Mouse (Mus musculus): ENCODE data around the gene Catsper2.
A peak's percentile ranks its signal among the peaks of the same experiment; 100 is the strongest.

The Catsper2 gene

DNA sequence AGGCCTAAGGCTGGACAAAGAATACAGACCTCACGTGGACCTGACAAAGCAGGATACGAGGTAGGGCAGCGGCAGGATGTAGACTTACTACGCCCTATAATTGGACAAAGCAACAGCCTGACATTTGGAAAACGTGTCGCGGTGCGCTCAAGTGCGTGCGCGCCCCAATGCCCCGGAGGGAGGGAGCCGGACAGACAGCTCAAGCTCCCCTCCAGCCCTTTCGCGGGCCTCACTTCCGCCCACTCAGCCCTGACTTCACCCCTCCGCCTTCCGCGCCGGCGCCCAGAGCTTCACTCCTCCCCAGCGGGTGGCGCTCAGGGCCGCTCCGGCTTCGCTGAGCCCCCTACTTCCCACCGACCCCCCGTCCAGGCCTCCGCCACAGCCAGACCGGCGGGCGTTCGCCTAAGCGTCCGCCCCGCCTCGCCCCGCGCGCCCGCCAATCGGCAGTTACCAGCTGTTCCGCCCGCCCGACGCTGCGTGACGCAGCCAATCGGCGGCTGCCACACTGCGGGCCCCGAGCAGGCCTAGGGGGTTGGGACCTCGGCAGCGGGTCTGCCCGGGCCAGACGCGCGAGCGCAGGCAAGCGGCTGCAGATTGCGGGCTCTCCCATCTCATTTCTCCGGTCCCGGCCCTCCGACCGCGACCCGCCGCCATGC, at the start of gene Catsper2, which contains the start of gene Pdia3:
Gene Catsper2 (minus strand): TSS at position 406 of the 656 bp plus-strand sequence.
Gene Pdia3 (plus strand): TSS at position 389 of the 656 bp plus-strand sequence.
- DNase-seq (ENCODE audit: extremely low spot score): peak; percentile 98

DNA sequence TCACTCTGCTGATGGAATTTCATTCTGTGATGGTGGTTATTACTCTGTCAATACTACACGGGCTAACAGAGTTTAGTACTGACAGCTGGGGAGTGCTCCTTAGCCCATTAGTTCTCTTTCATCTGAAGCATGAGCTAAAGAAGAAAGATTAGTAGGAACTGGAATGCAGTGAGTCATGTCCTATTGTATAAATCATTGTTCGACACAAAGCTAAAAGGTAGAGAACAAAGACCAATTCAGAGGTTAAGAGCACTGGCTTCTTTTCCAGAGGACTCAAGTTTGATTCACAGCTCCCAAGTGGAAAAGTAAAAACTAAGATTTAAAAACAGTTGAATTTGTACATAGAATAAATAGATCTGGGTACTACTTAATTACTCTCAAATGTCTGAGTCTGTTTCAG, 46.5 kb upstream of the Catsper2 start:
- DNase-seq (ENCODE audit: extremely low spot score): no peak

DNA sequence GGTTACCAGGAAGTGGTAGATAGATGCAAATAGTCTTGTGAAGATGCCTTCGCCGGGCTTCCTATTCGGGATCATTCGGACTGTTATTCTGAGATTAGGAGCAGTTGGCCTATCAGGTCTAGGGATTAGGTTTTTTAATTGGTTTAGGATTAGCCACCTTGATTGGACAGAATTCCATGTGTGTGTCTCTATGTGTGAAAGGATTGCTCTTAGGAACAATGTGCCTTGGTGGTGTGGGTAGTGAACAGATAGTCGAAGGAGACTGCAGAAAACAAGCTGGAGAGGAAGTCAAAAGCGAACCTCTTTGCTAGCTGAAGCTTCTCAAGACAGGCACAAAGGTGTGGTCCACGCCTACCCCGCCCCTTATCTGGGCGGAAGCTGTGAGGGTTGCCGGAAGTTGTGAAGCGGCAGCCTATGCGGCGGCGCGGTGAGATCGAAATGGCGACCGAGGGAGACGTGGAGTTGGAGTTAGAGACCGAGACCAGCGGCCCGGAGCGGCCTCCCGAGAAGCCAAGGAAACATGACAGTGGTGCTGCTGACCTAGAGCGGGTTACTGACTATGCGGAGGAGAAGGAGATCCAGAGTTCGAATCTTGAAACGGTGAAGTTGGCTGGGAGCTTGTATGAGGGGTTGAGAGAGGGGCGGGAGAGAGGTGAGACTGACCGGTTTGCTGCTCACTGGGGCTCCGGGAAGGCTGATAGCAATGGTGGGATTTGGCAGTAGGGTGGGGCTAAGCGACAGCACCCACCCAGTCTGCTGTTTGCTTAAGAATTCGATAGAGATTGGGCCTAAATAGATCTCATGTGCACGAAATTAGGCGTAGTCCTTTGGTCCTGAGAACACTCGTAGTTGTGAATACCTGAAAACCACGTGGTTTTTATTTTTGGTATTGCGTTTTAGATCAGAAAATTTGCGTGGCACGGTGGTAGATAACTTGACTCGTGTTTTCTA, 43.4 kb upstream of the Catsper2 start, which contains the start of gene Serinc4:
Gene Serinc4 (minus strand): TSS at position 90 of the 951 bp plus-strand sequence.
- peak; percentile 87 for DNase-seq (ENCODE audit: extremely low spot score)

DNA sequence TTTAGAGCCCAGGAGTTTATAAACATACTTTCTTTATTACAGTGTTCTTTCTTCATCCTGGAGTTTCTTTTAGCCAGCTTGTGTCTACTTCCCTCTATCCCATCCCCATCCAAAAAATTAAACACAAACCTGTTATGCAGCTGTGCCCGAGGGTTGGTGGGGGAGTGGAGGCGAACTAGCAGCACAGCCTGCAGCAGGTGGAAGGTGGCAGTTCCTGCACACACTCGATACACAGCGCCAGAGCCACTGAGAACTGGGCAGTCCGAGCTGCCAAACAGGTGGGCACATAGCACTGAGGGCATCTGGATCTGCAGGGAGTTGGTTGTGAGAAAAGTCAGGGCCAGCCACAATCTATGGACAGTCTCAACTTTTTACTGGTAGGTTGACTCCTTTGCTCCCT, 41.9 kb upstream of the Catsper2 start:
- no peak for DNase-seq (ENCODE audit: extremely low spot score)

DNA sequence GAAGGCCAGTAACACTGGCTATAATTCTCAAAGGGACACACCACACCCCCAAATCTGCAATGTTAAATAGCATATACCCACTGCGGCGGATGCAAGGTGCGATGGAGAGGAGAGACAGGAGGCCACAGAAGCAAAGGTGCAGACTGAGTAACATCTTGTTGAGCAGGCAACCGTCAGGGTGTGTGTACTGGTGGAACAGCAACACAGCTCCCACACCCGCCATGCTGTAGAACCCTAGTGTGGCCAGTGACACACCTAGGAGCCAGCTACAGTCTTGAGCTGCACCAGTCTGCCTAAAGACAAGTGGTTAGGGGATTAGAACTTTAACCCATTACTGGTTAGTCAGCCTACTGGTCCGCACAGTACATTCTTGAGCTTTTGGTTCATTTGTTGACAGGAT, 40.3 kb upstream of the Catsper2 start:
- no peak for DNase-seq (ENCODE audit: extremely low spot score)

DNA sequence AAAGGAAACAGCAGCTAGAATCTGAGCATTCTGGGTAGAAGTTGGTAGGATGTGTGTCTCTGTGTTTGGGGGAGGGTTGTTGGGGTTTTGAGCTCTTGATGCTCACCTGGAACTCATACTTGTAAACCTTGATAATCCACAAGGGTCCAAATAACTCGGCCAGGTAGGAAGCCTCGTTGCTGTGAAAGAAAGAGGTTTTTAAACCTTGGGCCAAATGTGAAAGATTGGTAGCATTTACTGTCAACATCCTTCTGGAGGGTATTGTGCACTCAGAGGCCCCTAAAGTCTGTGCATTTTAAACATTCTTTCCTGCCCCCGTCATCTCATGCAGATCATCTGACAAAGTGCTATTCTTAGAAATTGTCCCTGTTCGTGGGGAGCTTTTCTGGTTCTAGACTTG, 39.4 kb upstream of the Catsper2 start, which contains the start of gene Hypk:
Gene Hypk (plus strand): TSS at position 301 of the 400 bp plus-strand sequence.
- no peak for DNase-seq (ENCODE audit: extremely low spot score)

DNA sequence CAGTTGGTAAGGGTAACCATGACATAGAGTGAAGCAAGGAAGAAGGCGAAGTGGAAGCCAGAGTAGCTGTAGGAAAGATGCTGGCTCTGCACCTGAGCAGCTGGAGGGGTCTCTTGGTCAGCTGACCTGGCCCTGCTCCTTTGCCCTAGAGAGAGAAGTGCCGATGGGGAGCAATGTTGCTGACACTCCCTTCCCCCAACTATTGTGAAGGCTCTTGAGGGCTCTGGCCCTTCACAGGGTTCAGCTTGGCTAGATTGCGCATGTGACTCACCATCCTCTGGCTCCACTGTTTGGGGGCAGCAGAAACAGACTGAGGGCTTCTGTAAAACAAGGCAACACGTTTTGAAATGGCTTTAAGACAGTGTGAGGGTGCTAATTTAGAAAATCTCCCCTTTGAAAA, 38.8 kb upstream of the Catsper2 start:
- no peak for DNase-seq (ENCODE audit: extremely low spot score)

DNA sequence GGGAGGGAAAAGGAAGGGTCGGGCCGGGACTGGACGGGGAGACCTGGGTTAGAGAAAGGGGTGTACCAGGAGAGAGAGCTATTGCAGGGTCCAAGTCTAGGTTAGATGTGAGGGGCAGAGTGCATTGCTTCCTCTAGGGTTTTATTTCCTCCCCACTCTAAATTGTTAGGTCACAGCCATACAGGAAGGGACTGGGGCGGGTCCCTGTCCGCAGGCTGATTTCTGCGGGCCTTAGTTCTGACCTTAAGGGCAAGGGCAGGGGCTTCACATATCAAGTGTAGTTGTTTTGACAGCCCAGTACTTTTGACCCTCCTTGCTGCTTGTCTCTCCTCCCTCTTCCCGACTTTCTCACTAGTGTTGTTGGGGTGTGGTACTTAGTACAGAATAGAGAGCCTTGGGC, 36.5 kb upstream of the Catsper2 start:
- DNase-seq (ENCODE audit: extremely low spot score): peak; percentile 42

DNA sequence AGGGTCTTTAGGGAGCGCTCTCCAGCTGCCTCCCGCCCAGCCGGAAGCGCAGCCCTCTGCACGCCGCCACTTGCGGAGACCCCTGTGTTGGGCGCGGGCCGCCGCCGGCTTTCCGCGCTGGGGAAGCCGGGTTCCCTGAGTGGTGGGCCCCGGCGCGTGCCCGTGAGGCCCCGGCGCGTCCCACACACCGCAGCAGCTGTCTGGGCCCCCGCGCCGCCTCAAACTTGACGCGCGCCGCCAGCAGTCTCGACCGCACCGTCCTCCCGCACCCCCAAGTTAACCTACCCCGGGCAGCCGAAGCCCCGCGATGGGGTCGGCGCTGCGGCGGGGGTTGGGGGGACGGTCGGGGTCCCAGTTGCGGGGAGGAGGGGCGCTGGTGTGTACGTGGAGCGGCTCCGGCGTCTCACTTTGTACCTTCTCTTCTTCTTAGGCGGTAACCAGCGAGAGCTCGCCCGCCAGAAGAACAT, 36.0 kb upstream of the Catsper2 start:
- DNase-seq (ENCODE audit: extremely low spot score): no peak

DNA sequence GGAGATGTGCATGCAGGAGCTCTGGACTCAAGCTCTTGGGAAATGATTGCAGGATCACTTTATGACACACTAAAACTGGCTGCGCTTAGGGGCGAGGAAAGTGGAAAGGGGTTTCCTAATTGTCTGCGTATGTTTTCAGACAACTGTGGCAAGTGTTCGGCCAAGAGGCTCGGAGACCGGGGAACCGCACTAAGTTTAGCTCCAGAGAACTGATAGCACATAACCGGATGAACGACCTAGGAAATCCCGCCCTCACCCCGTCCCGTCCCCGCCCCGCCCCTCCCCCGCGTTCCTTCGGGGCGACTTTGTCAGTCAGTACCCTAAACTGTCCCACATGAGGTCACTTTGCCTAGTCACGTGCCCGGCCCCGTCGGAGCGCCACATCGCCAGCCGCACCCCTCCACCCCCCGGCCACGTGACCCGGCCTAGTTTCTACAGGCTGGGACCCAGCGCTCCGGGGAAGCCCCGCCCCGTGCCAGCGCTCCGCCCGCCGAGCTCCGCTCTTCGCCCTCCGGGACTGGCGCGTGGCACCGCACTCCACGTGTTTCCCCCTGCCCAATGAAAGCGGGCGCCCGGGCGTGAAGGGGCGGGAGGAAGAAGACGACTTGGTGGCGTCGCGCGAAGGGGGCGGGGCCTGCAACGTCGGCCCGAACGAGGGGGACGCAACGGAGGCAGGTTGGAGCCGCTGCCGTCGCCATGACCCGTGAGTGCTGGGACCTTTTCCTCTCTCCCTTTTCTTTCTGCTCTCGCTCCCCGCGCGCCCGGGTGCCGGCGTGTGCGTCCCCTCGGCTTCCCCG, 35.3 kb upstream of the Catsper2 start, which contains the start of gene Serf2:
Gene Serf2 (plus strand): TSS at position 457 of the 797 bp plus-strand sequence.
- DNase-seq (ENCODE audit: extremely low spot score): peak; percentile 100

DNA sequence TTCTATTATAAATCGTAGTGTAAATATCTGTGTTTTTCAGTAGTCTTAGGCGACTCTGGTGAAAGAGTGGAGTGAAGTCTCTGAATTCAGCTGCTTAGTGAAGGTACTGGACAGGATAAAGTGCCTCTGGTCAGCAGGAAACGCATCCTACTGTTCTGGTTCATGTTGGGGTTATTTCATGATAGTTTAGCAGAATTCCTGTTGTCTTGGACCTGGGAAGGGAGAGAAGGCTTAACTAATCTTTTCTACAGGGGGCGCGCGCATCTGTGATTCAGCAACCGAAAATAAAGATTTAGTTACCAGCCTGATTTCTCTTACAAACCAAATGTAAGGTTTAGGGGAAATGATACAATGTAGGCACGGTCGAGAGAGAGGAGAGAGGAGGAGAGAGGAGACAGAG, 34.5 kb upstream of the Catsper2 start:
- peak; percentile 45 for DNase-seq (ENCODE audit: extremely low spot score)

DNA sequence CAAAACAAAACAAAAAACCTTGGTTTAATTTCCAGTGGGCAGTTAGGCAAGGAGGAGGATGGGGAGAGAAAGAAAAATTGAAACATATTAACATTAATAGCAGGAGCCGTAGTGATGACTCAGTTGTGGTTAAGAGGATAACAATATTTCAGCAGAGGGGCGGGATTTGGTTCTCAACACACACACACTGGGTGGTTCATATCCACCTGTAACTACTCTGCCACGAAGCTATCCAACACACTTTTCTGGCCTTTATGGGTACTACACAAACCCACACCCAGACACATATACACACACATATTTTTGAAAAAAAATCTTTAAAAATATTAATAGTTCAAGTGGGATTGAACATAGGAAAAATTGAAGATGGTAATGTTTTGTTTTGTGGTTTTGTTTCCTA, 33.4 kb upstream of the Catsper2 start:
- no peak for DNase-seq (ENCODE audit: extremely low spot score)

DNA sequence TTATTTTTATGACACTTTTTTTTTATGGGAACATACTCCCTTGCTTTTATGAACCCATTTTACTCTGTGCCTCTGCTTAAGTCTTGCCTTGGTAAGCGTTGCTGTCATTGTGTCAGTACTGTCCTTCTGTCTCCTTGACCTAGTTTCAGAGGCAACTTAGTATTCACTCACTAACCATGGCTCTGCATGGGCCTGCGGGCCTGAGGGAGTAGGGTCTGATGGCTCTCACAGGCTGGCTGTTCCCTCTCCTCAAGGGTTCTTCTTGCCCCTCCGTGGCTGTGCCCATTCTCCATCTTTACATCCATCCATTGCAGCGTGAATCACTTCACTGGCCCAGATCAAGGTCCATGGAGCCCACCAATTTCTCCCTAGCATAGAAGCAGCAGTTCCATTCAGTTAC, 32.9 kb upstream of the Catsper2 start:
- DNase-seq (ENCODE audit: extremely low spot score): no peak

DNA sequence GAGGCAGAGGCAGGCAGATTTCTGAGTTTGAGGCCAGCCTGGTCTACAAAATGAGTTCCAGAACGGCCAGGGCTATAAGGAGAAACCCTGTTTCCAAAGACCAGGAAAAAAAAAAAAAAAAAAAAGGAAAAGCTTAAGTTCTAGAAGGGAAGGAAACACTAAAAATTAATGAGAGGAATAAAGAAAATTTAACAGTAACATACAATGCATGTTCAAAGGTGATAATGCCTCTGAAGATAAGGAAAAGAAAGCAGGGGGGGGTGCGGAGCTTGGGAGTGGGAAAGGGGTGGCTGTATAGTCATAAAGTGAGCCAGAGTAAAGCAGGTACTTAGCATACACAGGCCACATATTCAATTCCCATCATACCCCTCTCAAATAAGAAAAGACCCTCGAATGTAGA, 31.5 kb upstream of the Catsper2 start:
- DNase-seq (ENCODE audit: extremely low spot score): no peak

DNA sequence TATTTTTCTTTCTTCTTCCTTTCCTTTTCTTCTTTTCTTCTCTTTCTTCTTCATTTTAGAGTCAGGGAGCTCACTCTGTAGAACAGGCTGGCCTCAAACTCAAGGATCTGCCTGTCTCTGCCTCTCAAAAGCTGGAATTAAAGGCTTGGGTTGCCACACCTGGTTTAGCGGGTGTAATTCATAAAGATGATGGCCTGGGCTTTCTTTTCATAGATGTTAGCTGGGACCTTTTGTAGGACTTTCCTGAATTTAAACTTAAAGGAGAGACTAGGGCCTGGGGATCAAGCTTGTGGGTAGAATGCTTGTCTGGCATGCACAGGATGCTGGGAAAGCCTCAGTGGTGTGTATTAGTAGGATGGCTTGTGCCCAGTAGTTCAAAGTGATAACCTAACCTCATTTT, 30.6 kb upstream of the Catsper2 start, which contains the start of gene Ell3:
Gene Ell3 (minus strand): TSS at position 101 of the 400 bp plus-strand sequence.
- DNase-seq (ENCODE audit: extremely low spot score): no peak

DNA sequence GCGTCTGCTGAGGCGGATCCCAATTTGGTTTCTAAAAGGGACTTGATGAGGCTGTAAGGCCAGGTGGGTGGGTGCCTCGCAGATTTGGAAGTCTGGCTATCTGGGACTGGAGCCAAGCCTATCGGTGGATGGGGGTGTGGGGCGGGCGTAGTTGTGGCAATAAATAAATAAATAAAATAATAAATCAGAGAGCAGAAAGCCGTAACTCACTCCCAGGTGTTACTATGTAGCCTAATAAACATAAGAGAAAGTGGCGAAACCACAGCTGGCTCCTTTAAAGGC, 29.4 kb upstream of the Catsper2 start:
- no peak for DNase-seq (ENCODE audit: extremely low spot score)

DNA sequence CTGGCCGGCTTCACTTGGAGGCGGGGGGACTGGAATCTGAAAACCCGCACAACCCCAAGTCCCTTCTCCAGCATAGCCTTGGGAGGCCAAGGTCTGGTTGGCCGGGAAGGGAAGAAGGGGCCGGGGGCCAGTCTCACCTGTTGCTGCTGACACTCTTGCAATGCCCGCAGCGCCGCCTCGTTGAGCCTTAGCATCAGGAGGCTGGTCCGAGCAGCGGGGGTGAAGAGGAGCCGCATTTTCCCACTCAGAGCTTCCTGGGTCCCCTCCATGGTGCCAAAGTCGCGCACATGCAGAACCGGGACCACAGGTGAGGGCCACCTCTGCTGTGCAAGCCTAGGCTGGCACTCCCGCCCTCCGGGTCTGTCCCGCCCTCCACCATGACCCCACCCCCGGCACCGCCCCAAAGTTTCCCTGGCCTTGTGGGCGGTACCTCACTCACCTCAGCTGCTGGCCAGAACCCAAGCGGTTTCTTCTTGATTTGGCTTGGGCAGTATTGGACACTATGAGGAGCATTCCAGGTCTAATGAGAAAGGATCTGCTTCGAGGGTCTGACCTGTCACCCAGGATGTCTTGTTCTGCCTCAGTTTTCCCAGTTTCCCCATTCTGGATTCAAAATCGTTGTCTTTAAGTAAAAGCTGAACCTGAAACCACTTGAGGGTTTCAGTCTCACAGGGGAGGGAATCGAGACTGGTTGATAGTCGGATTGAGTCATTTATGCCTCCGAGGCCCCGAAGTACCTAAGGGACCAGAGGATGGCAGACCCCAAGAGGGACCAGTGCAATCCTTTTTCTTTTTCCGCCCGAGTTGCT, 28.9 kb upstream of the Catsper2 start:
- DNase-seq (ENCODE audit: extremely low spot score): peak; percentile 79

DNA sequence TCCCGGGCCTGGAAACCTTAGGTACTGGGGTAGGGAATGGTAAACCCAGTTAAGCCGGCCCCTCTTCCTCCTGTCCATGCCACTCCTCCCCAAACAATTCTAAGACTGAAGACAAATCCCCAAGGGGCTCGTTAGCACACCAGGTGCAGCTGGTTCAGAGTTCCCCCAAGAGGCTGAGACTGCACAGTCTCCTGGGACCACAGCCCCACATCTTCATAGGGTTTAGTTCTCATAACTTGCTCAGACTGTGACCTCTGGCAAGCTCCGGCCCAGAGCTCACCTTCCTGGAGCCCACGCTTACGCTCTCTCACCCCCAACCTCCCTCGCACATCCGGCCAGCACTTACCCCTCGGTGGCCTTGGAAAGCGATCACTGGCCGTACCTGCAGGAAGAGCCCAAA, 28.2 kb upstream of the Catsper2 start:
- DNase-seq (ENCODE audit: extremely low spot score): no peak

DNA sequence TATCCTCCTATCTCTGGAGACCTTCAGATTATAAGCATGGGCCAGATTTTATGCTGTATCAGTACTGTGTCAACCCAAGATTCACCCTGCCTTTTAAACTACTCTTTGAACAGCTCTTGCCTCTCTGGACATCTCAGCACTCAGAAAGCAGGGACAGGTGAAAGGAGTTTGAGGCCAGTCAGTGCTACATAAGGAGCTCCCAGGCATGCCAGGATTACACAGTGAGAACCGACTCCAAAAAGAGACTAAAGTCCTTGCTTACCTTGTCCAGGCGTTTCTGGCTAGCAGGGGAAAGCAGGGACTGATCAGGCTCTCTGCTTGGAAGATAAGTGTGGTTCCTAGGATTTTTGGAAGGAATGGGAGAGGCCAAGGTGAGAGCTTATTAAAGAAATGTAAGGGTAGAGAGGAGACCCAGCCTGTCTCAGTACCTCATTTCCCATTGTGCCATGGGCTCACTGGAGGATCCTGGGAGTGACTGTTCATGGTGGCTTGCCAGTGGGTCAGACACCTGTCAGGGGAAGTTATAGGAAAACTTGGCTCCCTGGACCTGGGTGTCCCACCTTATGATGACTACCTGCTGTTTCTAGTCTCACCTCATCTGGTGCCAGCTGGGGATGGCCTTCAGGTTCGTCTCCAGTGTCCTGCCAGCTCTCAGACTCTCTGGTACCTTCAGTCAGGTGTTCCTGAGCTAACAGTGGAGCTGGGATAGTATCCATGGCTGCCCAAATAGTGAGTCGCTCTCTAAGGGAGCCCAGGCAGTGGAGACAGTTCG, 27.4 kb upstream of the Catsper2 start:
- DNase-seq (ENCODE audit: extremely low spot score): no peak

DNA sequence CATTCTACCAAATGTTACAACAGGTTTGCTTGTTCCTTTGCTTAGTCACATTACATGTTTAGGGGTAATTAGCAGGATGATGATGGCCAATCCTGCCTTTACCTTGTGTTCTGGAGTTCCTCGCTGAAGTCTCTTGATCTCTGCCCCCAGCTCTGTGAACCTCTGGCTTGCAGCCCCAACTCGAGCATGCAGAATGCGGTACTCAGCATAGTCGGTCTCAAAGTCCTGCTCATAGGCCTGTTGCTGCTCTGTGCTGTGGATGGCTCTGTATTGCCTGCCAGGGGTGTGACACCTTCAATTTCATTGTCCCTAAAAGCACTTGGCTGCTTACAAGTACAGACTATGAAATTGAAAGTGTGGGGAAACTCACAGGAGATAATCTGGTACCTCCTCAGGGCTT, 26.2 kb upstream of the Catsper2 start:
- no peak for DNase-seq (ENCODE audit: extremely low spot score)
